Mouse (Mus musculus) heart, postnatal 0 days (tissue): ENCODE results near the gene Atp2a1. TPM values are rescaled to one million over a fixed set of nuclear protein-coding genes. Genes with fewer than 3 reads are reported as not detected.
A peak's percentile ranks its signal among the peaks of the same experiment; 100 is the strongest.

ENCODE experiments used
- ATAC-seq: fragments of 200-750 bp; cut with Nextera tagmentation; 2 replicates; pipeline ENCODE4 v1.8.0; 2017; ENCODE audit warnings: low read depth, moderate number of reproducible peaks, moderate library complexity; ENCODE audit not compliant: insufficient read depth
- DNase-seq: peaks from one replicate; pipeline ENCODE4 v3.0.0-alpha.2; 2016; ENCODE audit warnings: low spot score
- H3K27ac ChIP-seq: fragments of 300-500 bp; sonication (generic); 2 replicates; pipeline ENCODE4 v1.5.1; 2014; ENCODE audit warnings: low read depth, mild to moderate bottlenecking
- H3K27me3 ChIP-seq: fragments of 300-500 bp; sonication (generic); 2 replicates; pipeline ENCODE4 v1.6.1; 2014; ENCODE audit warnings: low read length, mixed read lengths; ENCODE audit not compliant: control insufficient read depth, insufficient read depth
- H3K36me3 ChIP-seq: fragments of 300-500 bp; sonication (generic); replicated peaks from 2 replicates; pipeline ENCODE4 v1.6.1; 2014; ENCODE audit warnings: low read length, mixed read lengths; ENCODE audit not compliant: control insufficient read depth, insufficient read depth
- H3K4me1 ChIP-seq: fragments of 300-500 bp; sonication (generic); 2 replicates; pipeline ENCODE4 v1.6.1; 2014; ENCODE audit warnings: antibody characterized with exemption; ENCODE audit not compliant: control insufficient read depth, insufficient read depth
- H3K4me2 ChIP-seq: fragments of 300-500 bp; sonication (generic); 2 replicates; pipeline ENCODE4 v1.6.1; 2014; ENCODE audit warnings: low read depth, mild to moderate bottlenecking, low read length, moderate library complexity
- H3K4me3 ChIP-seq: fragments of 300-500 bp; sonication (generic); 2 replicates; pipeline ENCODE4 v1.5.1; 2014; ENCODE audit warnings: low read depth, low read length
- H3K9ac ChIP-seq: fragments of 300-500 bp; sonication (generic); replicated peaks from 2 replicates; pipeline ENCODE4 v1.6.1; 2014; ENCODE audit warnings: low read depth, low read length, mixed read lengths
- H3K9me3 ChIP-seq: fragments of 300-500 bp; sonication (generic); replicated peaks from 2 replicates; pipeline ENCODE4 v1.6.1; 2016; ENCODE audit warnings: low read length; ENCODE audit not compliant: control insufficient read depth
- CTCF ChIP-seq: IDR thresholded peaks from 2 replicates; pipeline ENCODE4 v1.5.1; 2016; ENCODE audit warnings: antibody characterized with exemption, control low read depth, low read depth
- EP300 ChIP-seq: IDR thresholded peaks from 2 replicates; pipeline ENCODE4 v1.6.1; 2016; ENCODE audit warnings: antibody characterized with exemption, low read depth
- WGBS: fragments of 180-500 bp; shearing (Covaris S2); extraction: QIAGEN DNeasy Blood & Tissue Kit; methylation state at CpG from one replicate; pipeline ENCODE4 v1.1.7; 2014; 5-methylcytosine and 5-hydroxymethylcytosine counted together
- polyA plus RNA-seq: library from polyadenylated mRNA; unstranded; fragments of >200 nt; fragmentation: Nextera tagmentation; extraction: Ambion mirVana; gene quantifications from 2 replicates; pipeline ENCODE4 v1.2.1, GENCODE M21; 2015
- total RNA-seq: library from RNA; depleted of rRNA; stranded (reverse); fragments of >200 nt; gene quantifications from 2 replicates; pipeline ENCODE4 v1.2.3, GENCODE M21; 2014; ENCODE audit warnings: low replicate concordance

Gene Atp2a1
- total and polyA plus RNA-seq, 2 experiments from 2014 or later, result 0.40 to 0.92 TPM

- H3K9me3 ChIP-seq, result no peaks in the 10 kb centered on the region
- peaks cover 14% of the 10 kb centered on the region for H3K4me1 ChIP-seq
- H3K27ac ChIP-seq, result 0 out of 2 replicates have a peak overlapping the region, but pooled peaks have one; percentile 6
- no peak overlapping the region for H3K9ac ChIP-seq
- no peak for DNase-seq
- WGBS, result 91% methylated on average over 16 of the region's 16 CpGs
- H3K36me3 ChIP-seq, result peaks cover 49% of the 10 kb centered on the region
- H3K4me3 ChIP-seq, result no peak overlapping the region
- peak overlapping the region; percentile 13; the same call in 1 of the 2 replicates for H3K4me2 ChIP-seq
- ATAC-seq, result no peak
- no peaks in the 10 kb centered on the region for H3K27me3 ChIP-seq
- TF ChIP-seq EP300, result no peak
- no peak for TF ChIP-seq CTCF
Observed at GRCm38 (mm10) chr7:126472713-126473112, 9.8 kb upstream of the Atp2a1 start.

GRCm38 (mm10) chr7:126472306-126472705 lies 9.4 kb upstream of the Atp2a1 start:
- H3K9ac ChIP-seq, result no peak overlapping the region
- H3K36me3 ChIP-seq, result peaks cover 53% of the 10 kb centered on the region
- H3K9me3 ChIP-seq, result no peaks in the 10 kb centered on the region
- ATAC-seq (no peak), DNase-seq (no peak)
- TF ChIP-seq CTCF (no peak), EP300 (no peak)
- no peak overlapping the region for H3K4me3 ChIP-seq
- peaks cover 14% of the 10 kb centered on the region for H3K4me1 ChIP-seq
- H3K4me2 ChIP-seq, result peak overlapping the region; percentile 13; the same call in 1 of the 2 replicates
- H3K27ac ChIP-seq, result 0 out of 2 replicates have a peak overlapping the region, but pooled peaks have one; percentile 6
- H3K27me3 ChIP-seq, result no peaks in the 10 kb centered on the region
- WGBS, result 79% methylated on average over 13 of the region's 13 CpGs

- Histone ChIP-seq H3K9me3 (no peaks in the 10 kb centered on the region), H3K9ac (no peak overlapping the region), H3K4me3 (no peak overlapping the region), H3K4me1 (peaks cover 14% of the 10 kb centered on the region), H3K27ac (no peak overlapping the region), H3K27me3 (no peaks in the 10 kb centered on the region), H3K4me2 (no peak overlapping the region), H3K36me3 (peaks cover 58% of the 10 kb centered on the region)
- ATAC-seq (no peak), DNase-seq (no peak)
- no peak for TF ChIP-seq EP300
- no peak for TF ChIP-seq CTCF
- 84% methylated on average over 4 of the region's 4 CpGs for whole genome bisulfite sequencing
Observed at GRCm38 (mm10) chr7:126471853-126472252, 8.9 kb upstream of the Atp2a1 start.

- DNase-seq (no peak), ATAC-seq (no peak)
- H3K4me1 ChIP-seq, result peaks cover 14% of the 10 kb centered on the region
- no peak overlapping the region for H3K4me2 ChIP-seq
- no peak overlapping the region for H3K9ac ChIP-seq
- no peak overlapping the region for H3K4me3 ChIP-seq
- no peak overlapping the region for H3K27ac ChIP-seq
- TF ChIP-seq CTCF (no peak), EP300 (no peak)
- no peaks in the 10 kb centered on the region for H3K27me3 ChIP-seq
- H3K36me3 ChIP-seq, result peaks cover 58% of the 10 kb centered on the region
- WGBS, result 83% methylated on average over 5 of the region's 5 CpGs
- no peaks in the 10 kb centered on the region for H3K9me3 ChIP-seq
Observed at GRCm38 (mm10) chr7:126471361-126471760, 8.5 kb upstream of the Atp2a1 start.

GRCm38 (mm10) chr7:126470077-126470476 lies 7.2 kb upstream of the Atp2a1 start:
- DNase-seq (no peak), ATAC-seq (no peak)
- no peaks in the 10 kb centered on the region for H3K27me3 ChIP-seq
- no peak for TF ChIP-seq CTCF
- TF ChIP-seq EP300, result no peak
- H3K36me3 ChIP-seq, result peaks cover 58% of the 10 kb centered on the region
- H3K9me3 ChIP-seq, result no peaks in the 10 kb centered on the region
- H3K4me2 ChIP-seq, result no peak overlapping the region
- no peak overlapping the region for H3K27ac ChIP-seq
- peaks cover 22% of the 10 kb centered on the region for H3K4me1 ChIP-seq
- 50% methylated on average over 6 of the region's 6 CpGs for WGBS
- H3K4me3 ChIP-seq, result no peak overlapping the region
- no peak overlapping the region for H3K9ac ChIP-seq

- H3K27ac ChIP-seq, result no peak overlapping the region
Observed at GRCm38 (mm10) chr7:126467834-126468627, 5.1 kb upstream of the Atp2a1 start.

More at GRCm38 (mm10) chr7:126467834-126468627, 5.1 kb upstream of the Atp2a1 start:
- WGBS, result 90% methylated on average over 17 of the region's 18 CpGs
- Histone ChIP-seq H3K4me2 (no peak overlapping the region), H3K27me3 (no peaks in the 10 kb centered on the region), H3K4me1 (peaks cover 23% of the 10 kb centered on the region), H3K9ac (no peak overlapping the region), H3K36me3 (peaks cover 58% of the 10 kb centered on the region), H3K4me3 (no peak overlapping the region), H3K9me3 (no peaks in the 10 kb centered on the region)
- ATAC-seq (no peak), DNase-seq (no peak)
- TF ChIP-seq CTCF (no peak), EP300 (no peak)
